Mouse (Mus musculus) natural killer cell, adult 2 months (primary cell): ENCODE results near the gene Krt4.

Source experiments
- DNase-seq, 2 experiments: peaks; one replicate each; pipeline ENCODE4 v3.0.0; 2022; ENCODE audit warnings: low spot score in 2 of 2

The Krt4 gene

DNA sequence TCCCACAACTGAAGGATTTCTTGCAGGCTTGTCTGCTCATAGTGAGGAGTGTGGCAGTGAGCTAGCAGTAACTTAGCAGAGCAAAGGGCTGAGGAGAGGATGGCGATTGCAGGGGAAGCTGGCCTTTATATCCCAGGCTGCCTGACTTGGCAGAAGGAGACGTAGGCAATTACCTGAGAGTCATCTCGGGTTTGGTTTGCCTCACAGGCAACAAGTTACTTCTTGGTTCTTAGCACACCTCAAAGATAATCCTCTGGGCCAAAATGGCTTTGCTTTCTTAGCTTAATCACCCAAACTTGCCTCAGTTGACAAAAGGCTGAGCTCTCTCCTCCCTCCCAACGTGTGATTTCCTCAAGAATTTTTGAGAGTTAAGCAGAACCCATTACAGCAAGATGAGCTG, 31.7 kb downstream of the Krt4 start, which contains the start of gene Krt76:
Gene Krt76 (minus strand): TSS at position 101 of the 400 bp plus-strand sequence.
- DNase-seq = no peak

DNA sequence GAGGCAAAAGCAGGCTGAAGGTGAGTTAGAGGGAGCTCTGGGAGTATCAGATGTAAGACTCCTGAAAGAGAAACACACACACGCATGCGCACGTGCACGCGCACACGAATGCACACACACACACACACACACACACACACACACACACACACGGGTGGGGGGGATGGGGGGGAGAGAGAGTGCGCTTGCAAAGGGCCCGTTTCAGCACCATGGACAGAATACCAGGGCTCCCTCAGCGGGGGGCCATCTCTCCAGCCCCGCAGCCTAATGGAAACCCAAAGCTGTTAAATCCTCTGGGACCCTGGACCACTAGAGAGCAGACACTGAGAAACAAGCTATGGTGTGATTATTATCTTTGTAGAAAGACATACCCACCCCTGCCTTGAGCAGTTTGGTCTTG, 44.8 kb downstream of the Krt4 start:
- DNase-seq = no peak

- DNase-seq = no peak
These were observed 46.5 kb downstream of the Krt4 start for GRCm38 (mm10) chr15:101878041-101878440.

GRCm38 (mm10) chr15:101874383-101874782, 50.2 kb downstream of the Krt4 start:
- DNase-seq = no peak

DNA sequence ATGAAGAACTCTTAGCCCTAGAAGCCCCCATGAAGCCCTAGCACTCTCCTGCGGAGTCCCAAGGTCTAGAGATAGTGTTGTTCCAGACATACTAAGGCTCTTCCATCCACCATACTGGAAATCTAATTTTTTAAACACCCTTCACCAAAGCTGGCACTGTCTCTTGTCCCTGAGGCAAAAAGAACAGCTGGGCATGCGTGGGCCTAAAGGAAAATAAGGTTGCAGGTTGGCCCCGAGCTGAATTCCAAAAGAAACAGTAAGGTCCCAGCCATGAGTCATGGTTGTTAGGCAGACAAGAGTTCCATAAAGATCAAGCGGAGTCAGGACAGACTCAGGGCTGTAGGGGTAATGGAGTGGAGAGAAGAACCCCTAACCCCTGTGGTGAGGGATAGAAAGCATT, 51.3 kb downstream of the Krt4 start:
- DNase-seq = no peak

DNA sequence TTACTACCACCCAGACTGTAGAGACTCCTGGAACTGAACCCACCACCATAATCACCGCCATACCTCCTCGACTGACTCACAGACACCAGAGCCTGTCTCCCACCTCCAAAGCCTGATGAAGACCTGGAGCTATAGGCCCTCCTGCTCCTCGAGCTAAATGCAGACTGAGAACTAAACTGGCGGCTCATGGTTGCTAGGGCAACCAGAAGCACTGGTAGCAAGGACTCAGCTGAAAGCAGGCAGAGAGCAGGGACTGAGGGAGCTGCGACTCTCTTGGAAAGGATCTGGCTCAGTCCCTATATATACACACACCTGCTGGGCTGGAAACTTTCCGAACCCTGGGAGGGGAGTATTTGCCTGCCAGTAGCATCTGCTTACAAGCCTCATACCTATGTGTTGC, 55.1 kb downstream of the Krt4 start, which contains the start of gene Krt77:
Gene Krt77 (minus strand): TSS at position 275 of the 400 bp plus-strand sequence.
- no peak for DNase-seq
